Mouse (Mus musculus) MEL (cell line): ENCODE measurements around the gene Itpk1. TPM values are rescaled to one million over a fixed set of nuclear protein-coding genes. Genes with fewer than 3 reads are reported as not detected.

Experiments
- DNase-seq: peaks from one replicate; pipeline ENCODE4 v3.0.0; 2011; ENCODE audit warnings: low read depth, low spot score
- H3K27ac ChIP-seq: 2 replicates; pipeline ENCODE4 v1.5.1; 2012; ENCODE audit warnings: low read depth, mild to moderate bottlenecking, control low read depth, low read length, moderate library complexity; ENCODE audit not compliant: control insufficient read depth
- H3K27me3 ChIP-seq, 2 experiments: fragments of 150-350 bp in 1 of 2; sonication (generic) in 1 of 2; 2 replicates each; pipeline ENCODE4 v1.6.1; 2012; ENCODE audit warnings: low read length in 2 of 2, mild to moderate bottlenecking in 2 of 2, improper control_type of control experiment in 1 of 2, moderate library complexity in 1 of 2; ENCODE audit not compliant: insufficient read depth in 2 of 2, control insufficient read depth in 1 of 2
- H3K36me3 ChIP-seq, 2 experiments: 2 replicates each; pipeline ENCODE4 v1.6.1; 2012 to 2014; ENCODE audit warnings: low read length in 2 of 2, improper control_type of control experiment in 1 of 2, inconsistent platforms in 1 of 2, mild to moderate bottlenecking in 1 of 2; ENCODE audit not compliant: insufficient read depth in 2 of 2, control insufficient read depth in 1 of 2
- H3K4me1 ChIP-seq, 2 experiments: fragments of 150-350 bp in 1 of 2; sonication (generic) in 1 of 2; 2 replicates each; pipeline ENCODE4 v1.6.1; 2012; ENCODE audit warnings: low read length in 2 of 2, improper control_type of control experiment in 1 of 2, mild to moderate bottlenecking in 1 of 2; ENCODE audit not compliant: insufficient read depth in 2 of 2, control insufficient read depth in 1 of 2
- H3K4me3 ChIP-seq, 2 experiments: fragments of 150-350 bp in 1 of 2; sonication (generic) in 1 of 2; 2 replicates each; pipeline ENCODE4 v1.5.1; 2012; ENCODE audit warnings: low read depth in 2 of 2, low read length in 2 of 2, mild to moderate bottlenecking in 2 of 2, moderate library complexity in 2 of 2, control low read depth in 1 of 2, improper control_type of control experiment in 1 of 2; ENCODE audit not compliant: control insufficient read depth in 1 of 2, insufficient read depth in 1 of 2
- H3K79me2 ChIP-seq: 2 replicates; pipeline ENCODE4 v1.6.1; 2012; ENCODE audit warnings: mild to moderate bottlenecking, low read length, moderate library complexity; ENCODE audit not compliant: control insufficient read depth, poor library complexity, insufficient read depth
- H3K9ac ChIP-seq: 2 replicates; pipeline ENCODE4 v1.6.1; 2012; ENCODE audit warnings: low read depth, mild to moderate bottlenecking, control low read depth, low read length, moderate library complexity; ENCODE audit not compliant: control insufficient read depth, poor library complexity, severe bottlenecking
- H3K9me3 ChIP-seq: fragments of 150-350 bp; sonication (generic); replicated peaks from 2 replicates; pipeline ENCODE4 v1.6.1; 2012; ENCODE audit warnings: mild to moderate bottlenecking, low read length, improper control_type of control experiment, moderate library complexity; ENCODE audit not compliant: insufficient read depth
- BHLHE40 ChIP-seq: IDR thresholded peaks from 2 replicates; pipeline ENCODE4 v1.6.1; 2012; ENCODE audit warnings: low read depth, mild to moderate bottlenecking, inconsistent platforms, low read length, improper control_type of control experiment, borderline replicate concordance
- CHD2 ChIP-seq: IDR thresholded peaks from 2 replicates; pipeline ENCODE4 v1.6.1; 2011; ENCODE audit warnings: low read length, improper control_type of control experiment
- CTCF ChIP-seq, 3 experiments: IDR thresholded peaks in 2 of 3; conservative IDR thresholded peaks in 1 of 3; 2 replicates each; pipeline ENCODE4 v1.5.1; 2011 to 2012; ENCODE audit warnings: low read length in 3 of 3, low read depth in 2 of 3, mild to moderate bottlenecking in 2 of 3, improper control_type of control experiment in 1 of 3, inconsistent platforms in 1 of 3, mixed read lengths in 1 of 3, moderate library complexity in 1 of 3; ENCODE audit not compliant: control insufficient read depth in 1 of 3, insufficient read depth in 1 of 3, poor library complexity in 1 of 3, severe bottlenecking in 1 of 3
- ETS1 ChIP-seq: IDR thresholded peaks from 2 replicates; pipeline ENCODE4 v1.6.1; 2012; ENCODE audit warnings: low read depth, mild to moderate bottlenecking, inconsistent platforms, low read length, improper control_type of control experiment, moderate library complexity
- GATA1 ChIP-seq: IDR thresholded peaks from 2 replicates; pipeline ENCODE4 v1.6.1; 2011; ENCODE audit warnings: low read depth, low read length, improper control_type of control experiment
- JUND ChIP-seq: IDR thresholded peaks from 2 replicates; pipeline ENCODE4 v1.6.1; 2011; ENCODE audit warnings: low read depth, mild to moderate bottlenecking, improper control_type of control experiment, low read length
- KAT2A ChIP-seq: conservative IDR thresholded peaks from 2 replicates; pipeline ENCODE4 v1.6.1; 2012; ENCODE audit warnings: low read depth, low read length, improper control_type of control experiment, inconsistent platforms
- MAFK ChIP-seq: IDR thresholded peaks from 2 replicates; pipeline ENCODE4 v1.6.1; 2011; ENCODE audit warnings: low read depth, mild to moderate bottlenecking, low read length, improper control_type of control experiment, borderline replicate concordance
- MAZ ChIP-seq: IDR thresholded peaks from 2 replicates; pipeline ENCODE4 v1.6.1; 2012; ENCODE audit warnings: low read depth, mild to moderate bottlenecking, inconsistent platforms, low read length, improper control_type of control experiment
- MXI1 ChIP-seq: IDR thresholded peaks from 2 replicates; pipeline ENCODE4 v1.6.1; 2011; ENCODE audit warnings: mild to moderate bottlenecking, low read depth, low read length, improper control_type of control experiment
- MYB ChIP-seq: IDR thresholded peaks from 2 replicates; pipeline ENCODE4 v1.6.1; 2011; ENCODE audit warnings: mild to moderate bottlenecking, low read depth, low read length, improper control_type of control experiment
- NELFE ChIP-seq: IDR thresholded peaks from 2 replicates; pipeline ENCODE4 v1.6.1; 2011; ENCODE audit warnings: low read depth, low read length, improper control_type of control experiment
- POLR2AphosphoS2 ChIP-seq: IDR thresholded peaks from 2 replicates; pipeline ENCODE4 v1.6.1; 2011; ENCODE audit warnings: low read length, improper control_type of control experiment
- POLR2AphosphoS5 ChIP-seq: IDR thresholded peaks from 2 replicates; pipeline ENCODE4 v1.6.1; 2012; ENCODE audit warnings: low read depth, borderline replicate concordance, mild to moderate bottlenecking, inconsistent platforms, low read length, moderate library complexity, mixed read lengths
- RCOR1 ChIP-seq: IDR thresholded peaks from 2 replicates; pipeline ENCODE4 v1.6.1; 2012; ENCODE audit warnings: low read depth, mild to moderate bottlenecking, inconsistent platforms, low read length, improper control_type of control experiment
- SMC3 ChIP-seq: IDR thresholded peaks from 2 replicates; pipeline ENCODE4 v1.6.1; 2011; ENCODE audit warnings: low read depth, low read length, improper control_type of control experiment
- TBP ChIP-seq: IDR thresholded peaks from 2 replicates; pipeline ENCODE4 v1.8.0; 2011; ENCODE audit warnings: low read depth, low read length, improper control_type of control experiment
- TCF12 ChIP-seq: IDR thresholded peaks from 2 replicates; pipeline ENCODE4 v1.6.1; 2014; ENCODE audit warnings: low read depth, mild to moderate bottlenecking, inconsistent platforms, low read length, improper control_type of control experiment, moderate library complexity
- USF1 ChIP-seq: IDR thresholded peaks from 2 replicates; pipeline ENCODE4 v1.6.1; 2014; ENCODE audit warnings: low read depth, mild to moderate bottlenecking, inconsistent platforms, low read length, improper control_type of control experiment, moderate library complexity
- USF2 ChIP-seq, 2 experiments: IDR thresholded peaks; 2 replicates each; pipeline ENCODE4 v1.6.1; 2011 to 2012; ENCODE audit warnings: improper control_type of control experiment in 2 of 2, low read length in 2 of 2, borderline replicate concordance in 1 of 2, inconsistent platforms in 1 of 2, low read depth in 1 of 2, mild to moderate bottlenecking in 1 of 2; ENCODE audit not compliant: insufficient read depth in 1 of 2
- ZC3H11A ChIP-seq: IDR thresholded peaks from 2 replicates; pipeline ENCODE4 v1.6.1; 2012; ENCODE audit warnings: low read depth, mild to moderate bottlenecking, inconsistent platforms, low read length, improper control_type of control experiment
- ZKSCAN1 ChIP-seq: IDR thresholded peaks from 2 replicates; pipeline ENCODE4 v1.6.1; 2012; ENCODE audit warnings: low read depth, mild to moderate bottlenecking, inconsistent platforms, low read length, improper control_type of control experiment, moderate library complexity
- ZNF384 ChIP-seq: IDR thresholded peaks from 2 replicates; pipeline ENCODE4 v1.6.1; 2012; ENCODE audit warnings: low read depth, mild to moderate bottlenecking, inconsistent platforms, low read length, improper control_type of control experiment
- polyA plus RNA-seq, 2 experiments: library from polyadenylated mRNA; stranded (reverse) in 1 of 2; unstranded in 1 of 2; fragments of >175 nt in 1 of 2; fragments of >200 nt in 1 of 2; gene quantifications; 2 replicates each; pipeline versions ENCODE4 v1.2.1 to v1.2.4; 2012; ENCODE audit warnings: low replicate concordance in 2 of 2, low read depth in 1 of 2; ENCODE audit not compliant: insufficient read length in 2 of 2, insufficient read depth in 1 of 2, missing spikeins in 1 of 2
- total RNA-seq: library from RNA; depleted of rRNA; stranded (reverse); fragments of 300-350 nt; gene quantifications from 2 replicates; pipeline ENCODE4 v1.2.3, GENCODE M21; 2012

Gene Itpk1
- total and polyA plus RNA-seq, 3 experiments, result 12.0 to 25.7 TPM; not detected in 1

DNA sequence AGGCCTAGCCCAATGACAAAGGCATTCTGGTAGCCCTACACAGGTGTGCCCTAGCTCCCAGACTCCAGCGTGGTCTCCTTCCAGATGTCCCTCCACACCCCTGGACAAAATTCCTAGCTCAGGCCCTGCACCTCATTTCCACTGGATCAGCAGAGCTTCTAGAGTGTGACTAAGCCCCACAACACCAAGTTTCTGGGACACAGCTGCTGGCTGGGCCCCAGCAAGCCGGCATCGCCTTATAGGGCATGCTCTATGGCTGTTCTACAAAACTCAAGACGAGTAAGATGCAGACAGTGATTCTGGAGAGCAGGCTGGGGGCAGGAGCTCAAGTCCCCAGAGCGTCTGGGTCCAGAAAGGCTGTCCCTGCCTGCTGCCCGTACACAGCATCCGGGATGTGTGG lies 43.0 kb downstream of the Itpk1 start:
- H3K9ac ChIP-seq, result no peak overlapping the region
- H3K4me3 ChIP-seq, result no peak overlapping the region
- H3K9me3 ChIP-seq, result no peaks in the 10 kb centered on the region
- no peaks in the 10 kb centered on the region for H3K27me3 ChIP-seq
- no peaks in the 10 kb centered on the region for H3K79me2 ChIP-seq
- TF ChIP-seq ZNF384 (no peak), RCOR1 (no peak), SMC3 (no peak), MAFK (no peak), POLR2AphosphoS5 (no peak)
- no peaks in the 10 kb centered on the region for H3K36me3 ChIP-seq
- no peaks in the 10 kb centered on the region for H3K4me1 ChIP-seq
- no peak overlapping the region for H3K27ac ChIP-seq
- DNase-seq, result no peak

DNA sequence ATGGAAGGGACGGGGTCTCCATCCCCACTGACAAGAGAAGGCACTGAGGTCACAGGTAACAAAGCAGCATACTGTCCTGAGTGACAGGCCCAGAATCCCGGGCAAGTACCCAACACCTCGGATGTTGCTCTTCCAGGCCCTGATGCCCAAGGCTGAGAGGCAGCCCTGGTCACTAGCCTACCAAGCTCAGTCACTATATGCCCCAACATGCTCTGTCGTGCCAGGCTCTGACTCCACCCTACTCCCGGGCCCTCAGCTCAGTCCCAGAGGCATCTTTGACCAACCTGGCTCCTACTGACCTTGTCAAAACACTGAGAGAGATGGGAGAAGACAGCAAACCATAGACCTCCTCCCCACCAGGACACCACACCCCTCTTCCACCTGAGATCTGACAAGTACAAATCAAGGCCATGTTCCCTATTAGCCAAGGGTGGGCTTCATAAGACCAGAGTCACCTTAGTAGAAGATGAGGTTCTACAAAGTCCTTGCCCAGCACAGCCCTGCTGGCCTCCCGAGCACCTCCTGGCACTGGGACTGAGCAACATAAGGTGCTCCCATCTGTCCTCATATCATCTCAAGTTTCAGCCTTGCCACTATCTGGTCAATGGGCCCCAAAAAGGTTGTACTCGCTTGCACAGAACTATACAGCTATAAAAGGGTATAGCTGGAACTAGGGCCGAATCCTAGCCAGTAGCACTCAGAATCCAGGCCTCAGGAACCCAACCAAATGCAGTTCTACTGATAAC lies 43.7 kb downstream of the Itpk1 start:
- Histone ChIP-seq H3K4me1 (no peaks in the 10 kb centered on the region), H3K4me3 (no peak overlapping the region), H3K79me2 (no peaks in the 10 kb centered on the region), H3K9me3 (no peaks in the 10 kb centered on the region), H3K27me3 (no peaks in the 10 kb centered on the region), H3K9ac (no peak overlapping the region), H3K36me3 (no peaks in the 10 kb centered on the region), H3K27ac (no peak overlapping the region)
- DNase-seq, result no peak
- no peak for TF ChIP-seq CHD2
- TF ChIP-seq KAT2A, result no peak
- TF ChIP-seq MXI1, result no peak
- TF ChIP-seq MAFK, result no peak
- TF ChIP-seq NELFE, result no peak
- no peak for TF ChIP-seq ETS1
- TF ChIP-seq POLR2AphosphoS2, result no peak
- no peak for TF ChIP-seq ZKSCAN1
- TF ChIP-seq MAZ, result no peak
- no peak for TF ChIP-seq RCOR1

DNA sequence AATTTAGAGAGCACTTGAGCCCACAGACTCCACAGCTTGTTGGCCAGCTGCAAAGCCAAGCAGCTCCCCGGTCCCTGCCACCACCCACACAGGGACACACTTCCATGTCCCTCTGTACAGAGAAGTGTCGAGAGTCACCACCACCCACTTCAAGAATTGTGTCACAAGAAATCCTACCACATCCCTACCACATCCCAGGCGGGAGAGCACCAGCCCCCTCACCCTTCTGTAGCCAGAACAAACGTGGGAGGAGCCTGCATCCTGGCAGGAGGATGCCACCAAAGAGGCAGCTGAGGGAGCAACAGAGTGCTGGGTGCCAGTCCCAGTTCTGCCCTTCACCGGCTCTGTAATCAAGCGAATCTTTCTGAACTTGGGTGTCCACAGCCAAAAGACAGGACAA lies 51.7 kb downstream of the Itpk1 start:
- DNase-seq, result no peak
- Histone ChIP-seq H3K27ac (0 out of 2 replicates have a peak overlapping the region, but pooled peaks have one; percentile 9), H3K9ac (no peak overlapping the region), H3K27me3 (no peaks in the 10 kb centered on the region), H3K36me3 (peaks cover 0 to 9% of the 10 kb centered on the region in 2 experiments; a peak in 2 of 4 replicates), H3K79me2 (no peaks in the 10 kb centered on the region), H3K4me3 (no peak overlapping the region), H3K9me3 (no peaks in the 10 kb centered on the region), H3K4me1 (peaks cover 2 to 20% of the 10 kb centered on the region in 2 experiments)
- TF ChIP-seq TBP (no peak), TCF12 (no peak), ZC3H11A (no peak), CTCF (IDR thresholded peaks at IDR 0.05 in 2 of 3, conservative IDR thresholded peaks at IDR 0.05 in 1 of 3; ENCODE audit: control insufficient read depth in 1 of 3, insufficient read depth in 1 of 3, low read depth in 2 of 3, low read length in 3 of 3, poor library complexity in 1 of 3, severe bottlenecking in 1 of 3) (no peak), USF1 (no peak), BHLHE40 (no peak), USF2 (IDR thresholded peaks at IDR 0.05; ENCODE audit: borderline replicate concordance in 1 of 2, insufficient read depth in 1 of 2, low read depth in 1 of 2, low read length in 2 of 2) (no peak), GATA1 (no peak), JUND (no peak), KAT2A (no peak), CHD2 (no peak), MYB (no peak)
